Mouse (Mus musculus) lung, adult 2 months (tissue): Measurements from ENCODE around the gene Dnah6.

Source experiments
- CTCF ChIP-seq: fragments of 200-500 bp; IDR thresholded peaks from 2 replicates; pipeline ENCODE4 v1.5.1; 2011; ENCODE audit warnings: mild to moderate bottlenecking, low read length, control low read depth; ENCODE audit not compliant: insufficient read depth
- POLR2A ChIP-seq: fragments of 200-500 bp; IDR thresholded peaks from 2 replicates; pipeline ENCODE4 v1.6.1; 2011; ENCODE audit warnings: low read depth, mild to moderate bottlenecking, control low read depth, low read length, borderline replicate concordance; ENCODE audit errors: extremely low read depth

GRCm38 (mm10) chr6:72971074-72971473 is 250.4 kb downstream of the Dnah6 start:
- no peak for TF ChIP-seq CTCF
- TF ChIP-seq POLR2A: no peak
